ENCODE assay signal across 9 mouse cellular contexts in the genomic region with DNA sequence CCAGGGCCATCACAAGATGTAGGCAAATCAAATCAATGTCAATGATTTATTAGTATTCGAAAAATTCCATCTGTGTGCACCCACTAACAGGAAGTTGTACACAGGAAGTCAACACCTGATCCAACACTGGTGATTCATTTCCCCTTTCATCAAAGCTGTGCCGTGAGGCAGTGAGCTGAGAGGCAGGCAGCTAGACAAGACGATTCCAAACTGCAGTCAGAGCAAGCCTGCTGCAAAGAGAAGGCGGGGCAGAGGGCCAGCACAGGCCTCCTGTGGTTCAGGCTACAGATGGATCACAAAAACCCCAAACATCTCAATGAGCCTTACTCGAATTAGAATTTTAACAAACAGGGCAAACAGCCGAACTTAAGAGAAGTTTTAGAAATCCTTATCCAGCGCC.
DNase-seq lines count a peak whose midpoint lies in the region; ATAC-seq and TF ChIP-seq lines count a peak whose summit lies in the region.
"Had no signal": no experiment of that assay in that cellular context is flagged by ENCODE, and none has a peak within 500 bp of the region (broad histone marks: within the 10 kb centered on the region; RNA-seq: fewer than 3 reads in every experiment).

No protein-coding gene starts in this region.

- 0 out of 2 replicates have a peak overlapping the region, but pooled peaks have one; percentile 20 for H3K9ac ChIP-seq in kidney, postnatal 0 days (ENCODE audit: low read depth, low read length)
- no peak overlapping the region for H3K9ac ChIP-seq in liver, postnatal 0 days (replicated peaks)

- no peak for TF ChIP-seq EP300 in liver, postnatal 0 days (IDR thresholded peaks at IDR 0.05; ENCODE audit: low read depth)

- no peak for TF ChIP-seq CTCF in kidney, postnatal 0 days (IDR thresholded peaks at IDR 0.05; ENCODE audit: low read depth)
- TF ChIP-seq CTCF in liver, postnatal 0 days (IDR thresholded peaks at IDR 0.05; ENCODE audit: low read depth): no peak

- no peaks in the 10 kb centered on the region for H3K9me3 ChIP-seq in kidney, postnatal 0 days (replicated peaks; ENCODE audit: low read length)
- no peaks in the 10 kb centered on the region for H3K9me3 ChIP-seq in liver, postnatal 0 days (ENCODE audit: low read length)

- no peak for ATAC-seq in kidney, postnatal 0 days (replicated peaks; ENCODE audit: low FRiP score, low read depth)
- ATAC-seq in liver, postnatal 0 days: no peak

- peaks cover 60% of the 10 kb centered on the region; the same call in 1 of the 2 replicates for H3K79me2 ChIP-seq in macrophage (ENCODE audit: inconsistent target)

- H3K27me3 ChIP-seq in kidney, postnatal 0 days (ENCODE audit: insufficient read depth, low read length): no peaks in the 10 kb centered on the region
- H3K27me3 ChIP-seq in liver, postnatal 0 days (ENCODE audit: insufficient read depth, low read length): no peaks in the 10 kb centered on the region

- WGBS in kidney, postnatal 0 days: 45% methylated on average over 7 of the region's 7 CpGs
- WGBS in macrophage (ENCODE audit: missing documents): 41% methylated on average over 7 of the region's 7 CpGs
- 57% methylated on average over 7 of the region's 7 CpGs for WGBS in liver, postnatal 0 days (ENCODE audit: insufficient replicate concordance)

- no peak overlapping the region for H3K4me2 ChIP-seq in kidney, postnatal 0 days (ENCODE audit: low read length)
- H3K4me2 ChIP-seq in liver, postnatal 0 days (ENCODE audit: low read depth, low read length): no peak overlapping the region

- H3K4me3 ChIP-seq in kidney, postnatal 0 days (replicated peaks; ENCODE audit: low read depth, low read length): no peak overlapping the region
- H3K4me3 ChIP-seq in macrophage (ENCODE audit: inconsistent target): no peak overlapping the region
- H3K4me3 ChIP-seq in liver, postnatal 0 days (ENCODE audit: low read depth, low read length): no peak overlapping the region

- H3K4me1 ChIP-seq in kidney, postnatal 0 days (replicated peaks; ENCODE audit: insufficient read depth, low read length): peaks cover 4% of the 10 kb centered on the region; the same call in 1 of the 2 replicates
- no peaks in the 10 kb centered on the region for H3K4me1 ChIP-seq in liver, postnatal 0 days (ENCODE audit: insufficient read depth)

- DNase-seq in cerebellum, postnatal 10 days: peak; percentile 72 to 83
- no peak for DNase-seq in cerebellum, adult 9-10 months
- DNase-seq in kidney, postnatal 0 days (ENCODE audit: low spot score): peak; percentile 10
- DNase-seq in kidney, postnatal 25 days: no peak
- DNase-seq in brain, adult 2 months (ENCODE audit: low read depth, low spot score): peak; percentile 15
- no peak for DNase-seq in liver, postnatal 0 days
- no peak for DNase-seq in adrenal gland, adult 8-10 months
- DNase-seq: B cell, adult 2 months had no signal

- no peaks in the 10 kb centered on the region for H3K36me3 ChIP-seq in kidney, postnatal 0 days (ENCODE audit: insufficient read depth, low read length)
- H3K36me3 ChIP-seq in macrophage (ENCODE audit: inconsistent target): peaks cover 12% of the 10 kb centered on the region; the same call in 1 of the 2 replicates
- H3K36me3 ChIP-seq in liver, postnatal 0 days (replicated peaks; ENCODE audit: insufficient read depth, low read length): no peaks in the 10 kb centered on the region

- H3K27ac ChIP-seq in kidney, postnatal 0 days: no peak overlapping the region
- peak overlapping the region; percentile 13 for H3K27ac ChIP-seq in macrophage
- H3K27ac ChIP-seq in liver, postnatal 0 days (ENCODE audit: low read depth): no peak overlapping the region

Comparison
In these comparisons a context has a peak if more than half of its experiments do, and no peak if none do; other contexts are left out.
1. DNase-seq: peak in cerebellum, postnatal 10 days (2 of 2), kidney, postnatal 0 days (single experiment) and brain, adult 2 months (single experiment); none in cerebellum, adult 9-10 months (single experiment), kidney, postnatal 25 days (0 of 2), liver, postnatal 0 days (single experiment) and adrenal gland, adult 8-10 months (single experiment).